18 mouse cellular contexts compared by ENCODE assay signal in genomic region chr3:138058226-138058625, GRCm38 (mm10). TPM values are rescaled to one million over a fixed set of nuclear protein-coding genes. Genes with fewer than 3 reads are reported as not detected.
DNase-seq lines count a peak whose midpoint lies in the region; ATAC-seq and TF ChIP-seq lines count a peak whose summit lies in the region.
"Had no signal": no experiment of that assay in that cellular context is flagged by ENCODE, and none has a peak within 500 bp of the region (broad histone marks: within the 10 kb centered on the region; RNA-seq: fewer than 3 reads in every experiment).

No protein-coding gene starts in this region.

- H3K9ac ChIP-seq in intestine, embryonic 16.5 days (ENCODE audit: low read depth, low read length), result no peak overlapping the region
- H3K9ac ChIP-seq in intestine, embryonic 15.5 days, result no peak overlapping the region
- H3K9ac ChIP-seq in stomach, embryonic 16.5 days (ENCODE audit: low read length), result no peak overlapping the region
- H3K9ac ChIP-seq in stomach, postnatal 0 days (ENCODE audit: low read length), result no peak overlapping the region
- H3K9ac ChIP-seq: forebrain, embryonic 15.5 days; heart, embryonic 12.5 days; hindbrain, embryonic 12.5 days had no signal

- H3K4me1 ChIP-seq in intestine, embryonic 16.5 days (ENCODE audit: control insufficient read depth, insufficient read depth, low read length), result peaks cover 11% of the 10 kb centered on the region
- H3K4me1 ChIP-seq in intestine, embryonic 15.5 days (replicated peaks), result 0 out of 2 replicates have a peak, but pooled peaks cover 8% of the 10 kb centered on the region
- H3K4me1 ChIP-seq in stomach, embryonic 16.5 days (ENCODE audit: control insufficient read depth, insufficient read depth, low read length), result peaks cover 15% of the 10 kb centered on the region
- H3K4me1 ChIP-seq in stomach, postnatal 0 days (replicated peaks; ENCODE audit: control insufficient read depth, insufficient read depth), result 0 out of 2 replicates have a peak, but pooled peaks cover 2% of the 10 kb centered on the region
- H3K4me1 ChIP-seq: forebrain, embryonic 15.5 days; hindbrain, embryonic 12.5 days had no signal

- H3K27me3 ChIP-seq in intestine, embryonic 16.5 days (replicated peaks; ENCODE audit: control insufficient read depth, insufficient read depth, low read length), result no peaks in the 10 kb centered on the region
- H3K27me3 ChIP-seq in intestine, embryonic 15.5 days (replicated peaks), result no peaks in the 10 kb centered on the region
- H3K27me3 ChIP-seq in stomach, embryonic 16.5 days (ENCODE audit: control insufficient read depth, insufficient read depth, low read length), result no peaks in the 10 kb centered on the region
- no peaks in the 10 kb centered on the region for H3K27me3 ChIP-seq in stomach, postnatal 0 days (ENCODE audit: control insufficient read depth, insufficient read depth, low read length)
- H3K27me3 ChIP-seq: forebrain, embryonic 15.5 days; heart, embryonic 12.5 days; hindbrain, embryonic 12.5 days had no signal

- H3K27ac ChIP-seq in gastrocnemius, adult 2 months, result peak overlapping the region; percentile 79
- H3K27ac ChIP-seq in intestine, embryonic 16.5 days (ENCODE audit: low read length), result peak overlapping the region; percentile 20; the same call in 1 of the 2 replicates
- H3K27ac ChIP-seq in intestine, embryonic 15.5 days, result no peak overlapping the region
- peak overlapping the region; percentile 57 for H3K27ac ChIP-seq in stomach, embryonic 16.5 days (ENCODE audit: low read length)
- H3K27ac ChIP-seq in stomach, postnatal 0 days (replicated peaks), result no peak overlapping the region
- H3K27ac ChIP-seq: forebrain, embryonic 15.5 days; hindbrain, embryonic 12.5 days had no signal

- DNase-seq in gastrocnemius, adult 2 months, result peak; percentile 28
- no peak for DNase-seq in gastrocnemius, postnatal 36 days
- no peak for DNase-seq in stomach, postnatal 0 days (ENCODE audit: low spot score)
- DNase-seq in spleen, postnatal 36 days (ENCODE audit: low spot score in 2 of 2), result no peak
- DNase-seq: adrenal gland, adult 2 months; adrenal gland, postnatal 25 days; cerebellum, adult 2 months; gastrocnemius, postnatal 10 days; heart, postnatal 36 days had no signal

- no peak overlapping the region for H3K4me2 ChIP-seq in intestine, embryonic 16.5 days (ENCODE audit: low read depth, low read length)
- no peak overlapping the region for H3K4me2 ChIP-seq in intestine, embryonic 15.5 days (replicated peaks)
- H3K4me2 ChIP-seq in stomach, embryonic 16.5 days (ENCODE audit: low read depth, low read length), result no peak overlapping the region
- no peak overlapping the region for H3K4me2 ChIP-seq in stomach, postnatal 0 days (replicated peaks; ENCODE audit: low read depth)
- H3K4me2 ChIP-seq: forebrain, embryonic 15.5 days; heart, embryonic 12.5 days; hindbrain, embryonic 12.5 days had no signal

- H3K9me3 ChIP-seq in intestine, embryonic 16.5 days (ENCODE audit: control insufficient read depth, low read length), result no peaks in the 10 kb centered on the region
- H3K9me3 ChIP-seq in intestine, embryonic 15.5 days, result no peaks in the 10 kb centered on the region
- H3K9me3 ChIP-seq in stomach, embryonic 16.5 days (replicated peaks; ENCODE audit: control insufficient read depth, low read length), result no peaks in the 10 kb centered on the region
- no peaks in the 10 kb centered on the region for H3K9me3 ChIP-seq in stomach, postnatal 0 days (ENCODE audit: control insufficient read depth, low read length)
- H3K9me3 ChIP-seq: forebrain, embryonic 15.5 days; heart, embryonic 12.5 days; hindbrain, embryonic 12.5 days had no signal

- intact Hi-C loops in gastrocnemius, adult 2 months (cut with DNase I), result loop anchor here (10.0 kb wide), 1 partner anchor 533 kb away; no protein-coding TSS in a partner anchor
- intact Hi-C loops in gastrocnemius, postnatal 36 days (cut with DNase I), result no loop called here

- no peak for ATAC-seq in intestine, embryonic 16.5 days
- no peak for ATAC-seq in intestine, embryonic 15.5 days
- no peak for ATAC-seq in stomach, embryonic 16.5 days (ENCODE audit: insufficient read depth, low FRiP score)
- ATAC-seq in stomach, postnatal 0 days (ENCODE audit: low FRiP score, low TSS enrichment), result no peak
- ATAC-seq: forebrain, embryonic 15.5 days; hindbrain, embryonic 16.5 days had no signal

- TF ChIP-seq CTCF in gastrocnemius, adult 2 months (IDR thresholded peaks at IDR 0.05), result no peak
- TF ChIP-seq CTCF in stomach, postnatal 0 days (IDR thresholded peaks at IDR 0.05; ENCODE audit: low read depth), result no peak

- H3K4me3 ChIP-seq in gastrocnemius, adult 2 months, result no peak overlapping the region
- no peak overlapping the region for H3K4me3 ChIP-seq in intestine, embryonic 16.5 days (ENCODE audit: low read length)
- no peak overlapping the region for H3K4me3 ChIP-seq in intestine, embryonic 15.5 days (replicated peaks)
- H3K4me3 ChIP-seq in stomach, embryonic 16.5 days (replicated peaks; ENCODE audit: low read length), result no peak overlapping the region
- H3K4me3 ChIP-seq in stomach, postnatal 0 days (ENCODE audit: low read depth, low read length), result no peak overlapping the region
- H3K4me3 ChIP-seq: forebrain, embryonic 15.5 days; heart, embryonic 12.5 days; hindbrain, embryonic 12.5 days had no signal

- 52% methylated on average over 4 of the region's 4 CpGs for WGBS in intestine, embryonic 16.5 days
- WGBS in intestine, embryonic 15.5 days, result 52% methylated on average over 4 of the region's 4 CpGs
- 61% methylated on average over 4 of the region's 4 CpGs for WGBS in stomach, embryonic 16.5 days
- 45% methylated on average over 4 of the region's 4 CpGs for WGBS in stomach, postnatal 0 days

- no peaks in the 10 kb centered on the region for H3K36me3 ChIP-seq in intestine, embryonic 16.5 days (ENCODE audit: control insufficient read depth, insufficient read depth, low read length)
- H3K36me3 ChIP-seq in intestine, embryonic 15.5 days, result no peaks in the 10 kb centered on the region
- H3K36me3 ChIP-seq in stomach, embryonic 16.5 days (ENCODE audit: control insufficient read depth, insufficient read depth, low read length), result no peaks in the 10 kb centered on the region
- H3K36me3 ChIP-seq in stomach, postnatal 0 days (ENCODE audit: control insufficient read depth, insufficient read depth, low read length), result no peaks in the 10 kb centered on the region
- H3K36me3 ChIP-seq: forebrain, embryonic 15.5 days; heart, embryonic 12.5 days; hindbrain, embryonic 12.5 days had no signal

- TF ChIP-seq EP300 in stomach, postnatal 0 days (optimal IDR thresholded peaks at IDR 0.05), result no peak

RNA-seq across cellular contexts. Expression of gene 1110002E22Rik, which starts 6.6 kb away (rescaled TPM):
- 100 to 1,000 TPM; 120 to 128 TPM for total RNA-seq in gastrocnemius, adult 2 months (2021)
- total RNA-seq in gastrocnemius, postnatal 36 days (2021), result 100 to 1,000 TPM; 112 to 114 TPM
- polyA plus RNA-seq in intestine, embryonic 16.5 days (2015; fragmentation: Nextera tagmentation; extraction: Ambion mirVana), result 0.15 and 0.18 TPM in 2 replicates
- 0.14 and 0.18 TPM in 2 replicates for polyA plus RNA-seq in intestine, embryonic 15.5 days (2015; fragmentation: Nextera tagmentation; extraction: Ambion mirVana)
- polyA plus RNA-seq in stomach, embryonic 16.5 days (2015; fragmentation: Nextera tagmentation; extraction: Ambion mirVana), result 0.09 and 1.4 TPM in 2 replicates
- 0.04 and 0.07 TPM in 2 replicates for polyA plus RNA-seq in stomach, postnatal 0 days (2015; fragmentation: Nextera tagmentation; extraction: Ambion mirVana)
- polyA plus RNA-seq: forebrain, embryonic 11.5 days had no signal

RNA-seq across cellular contexts. Expression of gene Gm5105, which starts 9.0 kb away (rescaled TPM):
- total RNA-seq in gastrocnemius, adult 2 months (2021), result 1 to 10 TPM; 1.3 to 1.8 TPM
- total RNA-seq in gastrocnemius, postnatal 36 days (2021), result 1 to 10 TPM; 1.3 to 1.9 TPM
- 0.17 TPM in 1 of 2 replicates, not detected in the other for polyA plus RNA-seq in intestine, embryonic 16.5 days (2015; fragmentation: Nextera tagmentation; extraction: Ambion mirVana)
- 0.24 and 0.31 TPM in 2 replicates for polyA plus RNA-seq in intestine, embryonic 15.5 days (2015; fragmentation: Nextera tagmentation; extraction: Ambion mirVana)
- polyA plus RNA-seq in stomach, embryonic 16.5 days (2015; fragmentation: Nextera tagmentation; extraction: Ambion mirVana), result 0.14 and 0.19 TPM in 2 replicates
- polyA plus RNA-seq in stomach, postnatal 0 days (2015; fragmentation: Nextera tagmentation; extraction: Ambion mirVana), result 0.06 TPM in 1 of 2 replicates, not detected in the other
- total RNA-seq: adrenal gland, adult 2 months; adrenal gland, postnatal 25 days had no signal
- polyA plus RNA-seq: adrenal gland, adult 2 months; embryonic facial prominence, embryonic 11.5 days; forebrain, embryonic 11.5 days; hindbrain, embryonic 12.5 days had no signal

Comparison
In these comparisons a context has a peak if more than half of its experiments do, and no peak if none do; other contexts are left out.
1. H3K27ac ChIP-seq: peak in gastrocnemius, adult 2 months (single experiment), intestine, embryonic 16.5 days (single experiment) and stomach, embryonic 16.5 days (single experiment); none in intestine, embryonic 15.5 days (single experiment) and stomach, postnatal 0 days (single experiment).